Mouse (Mus musculus): ENCODE data around the gene Npnt.

The Npnt gene

GRCm38 (mm10) chr3:132886419-132887050 lies 63.6 kb downstream of the Npnt start:
- DNase-seq = no peak

GRCm38 (mm10) chr3:132884459-132884858 lies 65.6 kb downstream of the Npnt start:
- DNase-seq = no peak

GRCm38 (mm10) chr3:132883256-132883655 lies 66.8 kb downstream of the Npnt start:
- DNase-seq = no peak

- no peak for DNase-seq
These were observed 69.3 kb downstream of the Npnt start for GRCm38 (mm10) chr3:132880826-132881225.

- DNase-seq = no peak
These were observed 69.7 kb downstream of the Npnt start for GRCm38 (mm10) chr3:132880361-132880760.

DNA sequence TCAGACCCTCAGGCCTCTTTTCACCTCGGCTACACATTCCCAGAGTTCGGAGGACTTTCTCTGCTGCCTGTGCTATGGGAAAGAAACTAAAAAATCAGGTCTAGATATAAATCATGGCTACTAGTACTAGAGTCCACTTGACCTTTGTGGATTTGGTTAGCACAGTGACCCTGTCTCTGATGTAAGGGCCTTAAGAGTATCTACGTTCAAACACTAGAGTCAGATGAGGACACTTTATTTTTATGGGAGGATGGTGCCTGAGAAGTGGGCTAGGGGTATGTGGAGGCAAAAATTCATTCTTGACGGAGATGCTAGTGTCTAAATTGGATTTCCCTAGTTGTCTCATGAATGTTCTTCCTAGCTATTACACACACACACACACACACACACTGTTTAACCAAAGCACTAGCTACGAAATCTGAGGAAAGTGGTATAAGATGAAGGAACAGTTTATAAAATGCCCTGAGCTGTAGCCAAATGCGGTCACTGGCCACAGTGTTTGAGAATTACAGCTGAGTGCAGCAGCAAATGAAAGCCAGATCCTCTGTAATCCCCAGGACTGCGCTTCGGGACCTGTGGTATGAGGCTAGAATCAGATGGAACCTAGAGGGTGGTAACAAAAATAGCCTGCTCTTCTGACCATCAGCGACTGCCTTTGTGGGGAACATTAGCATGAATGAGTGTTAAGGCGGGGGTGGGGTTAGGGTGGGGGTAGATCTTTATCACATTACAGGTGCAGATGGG lies 73.0 kb downstream of the Npnt start:
- DNase-seq = no peak

DNA sequence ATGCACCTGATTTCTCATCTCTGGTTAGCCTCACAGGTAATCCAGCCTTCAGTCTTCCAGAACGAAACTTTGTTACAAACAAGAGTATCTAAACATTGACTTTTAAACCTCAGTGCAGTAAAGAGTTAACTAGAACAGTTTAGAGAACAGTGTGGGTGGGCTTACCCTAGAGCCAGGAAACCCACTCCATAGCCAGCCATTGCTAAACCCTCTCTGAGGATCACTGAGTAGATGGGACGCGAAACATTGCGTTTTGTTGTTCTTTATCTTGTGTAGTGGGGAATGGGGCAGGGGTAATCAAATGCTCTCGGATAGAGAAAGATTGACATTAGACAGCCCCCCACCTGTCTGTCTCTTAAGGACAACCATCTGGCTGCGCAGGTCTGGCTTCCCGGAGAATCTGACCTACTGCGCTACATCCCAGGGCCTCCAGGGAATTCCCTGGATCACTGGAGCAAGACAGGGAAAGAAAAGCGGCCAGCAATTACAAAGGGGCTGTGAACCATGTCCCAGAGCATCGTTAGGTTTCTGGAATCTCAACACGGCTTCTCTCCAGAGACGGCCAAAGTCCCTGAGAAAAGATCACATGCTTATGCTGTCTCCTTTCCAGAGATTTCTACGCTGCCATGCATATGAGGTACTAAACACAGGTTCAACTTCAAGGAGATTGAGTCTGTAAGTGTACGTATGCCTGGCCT lies 73.9 kb downstream of the Npnt start:
- DNase-seq = no peak

DNA sequence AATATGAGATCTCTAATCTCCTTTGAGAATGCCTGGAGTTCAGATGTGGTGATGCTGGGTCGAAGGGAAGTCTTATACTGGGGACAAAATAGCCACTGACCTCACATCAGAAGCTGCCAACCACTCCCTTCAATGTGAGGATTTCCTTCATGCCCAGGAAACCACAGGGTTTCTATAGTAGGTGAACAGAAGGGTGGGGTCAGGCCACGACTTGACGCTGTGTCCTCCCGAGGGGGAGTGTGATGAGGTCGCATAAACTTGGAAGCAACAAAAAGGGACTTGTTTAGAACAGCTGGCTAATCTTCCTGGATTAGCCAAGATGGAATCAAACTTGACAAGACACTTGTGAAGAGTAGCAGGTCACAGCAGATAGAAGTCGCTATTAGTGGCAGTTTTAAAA lies 76.8 kb downstream of the Npnt start:
- DNase-seq = no peak

DNA sequence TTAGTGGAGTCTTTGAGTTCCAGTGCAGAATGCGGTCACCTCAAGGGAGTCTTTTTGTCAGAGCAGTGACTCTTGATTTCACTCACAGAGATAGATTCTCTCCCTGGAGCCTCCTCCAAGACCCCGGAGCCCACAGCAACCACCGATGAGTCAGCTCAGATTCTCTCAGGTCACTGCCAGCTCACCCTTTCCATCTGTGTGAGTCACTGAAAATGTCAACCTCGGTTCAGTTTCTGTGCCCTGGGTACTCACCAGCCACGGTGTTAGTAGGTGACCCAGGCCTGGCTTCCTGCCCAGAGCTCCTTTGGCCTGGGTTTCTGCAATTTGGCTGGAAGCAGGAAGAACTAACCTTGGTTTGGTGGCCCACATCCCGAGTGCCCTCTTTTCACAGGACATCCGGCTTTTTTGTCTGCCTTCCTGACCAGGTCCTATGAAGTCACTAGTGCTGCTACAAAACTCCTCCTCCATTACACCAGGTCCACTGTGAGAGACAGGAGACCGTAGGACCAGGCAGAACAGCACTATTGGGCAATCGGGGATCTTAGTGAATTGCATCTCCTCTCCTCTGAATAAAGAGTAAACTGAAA lies 78.7 kb downstream of the Npnt start:
- DNase-seq = peak; percentile 8

DNA sequence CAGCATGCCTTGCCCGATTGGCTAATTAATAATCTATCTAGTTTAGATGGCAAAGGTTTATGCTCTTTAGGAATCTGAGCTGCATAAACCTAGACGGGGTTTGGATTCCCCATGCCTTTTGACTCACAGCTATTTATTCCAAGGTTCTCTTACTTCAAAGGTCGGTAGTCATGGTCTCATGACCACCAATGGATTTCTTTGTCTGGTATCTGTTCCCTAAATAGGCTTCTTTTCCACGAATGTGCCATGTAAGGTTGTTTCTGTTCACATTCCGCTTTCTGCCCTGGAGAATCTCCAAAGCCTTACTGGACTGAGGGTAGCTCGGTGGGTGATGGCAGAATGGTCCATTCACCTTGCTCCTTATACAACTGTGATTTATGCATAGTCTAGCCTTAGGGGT lies 80.0 kb downstream of the Npnt start:
- no peak for DNase-seq

DNA sequence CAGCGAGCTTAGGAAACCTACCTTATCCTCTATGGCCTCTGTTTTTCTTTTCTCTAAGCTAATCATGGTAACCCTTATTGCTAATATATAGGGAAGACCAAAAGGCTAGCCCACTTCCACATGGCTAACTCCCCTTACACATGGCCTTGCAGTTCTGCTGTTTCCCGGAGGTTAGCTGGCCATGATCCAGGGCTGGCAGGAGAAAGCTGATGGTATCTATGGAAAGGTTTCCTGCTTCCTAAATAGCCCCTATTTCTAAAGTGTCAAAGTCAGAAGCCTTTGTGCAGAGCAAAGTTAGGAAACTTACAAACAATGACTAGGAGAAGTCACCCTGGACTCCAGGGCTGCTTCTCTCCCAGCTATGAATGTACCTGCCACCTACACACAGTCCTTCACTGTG lies 81.3 kb downstream of the Npnt start:
- DNase-seq = no peak

GRCm38 (mm10) chr3:132866984-132867383 lies 83.1 kb downstream of the Npnt start:
- DNase-seq = no peak

- DNase-seq = no peak
These were observed 84.5 kb downstream of the Npnt start for GRCm38 (mm10) chr3:132865596-132865995.

GRCm38 (mm10) chr3:132864986-132865385 lies 85.1 kb downstream of the Npnt start:
- no peak for DNase-seq

DNA sequence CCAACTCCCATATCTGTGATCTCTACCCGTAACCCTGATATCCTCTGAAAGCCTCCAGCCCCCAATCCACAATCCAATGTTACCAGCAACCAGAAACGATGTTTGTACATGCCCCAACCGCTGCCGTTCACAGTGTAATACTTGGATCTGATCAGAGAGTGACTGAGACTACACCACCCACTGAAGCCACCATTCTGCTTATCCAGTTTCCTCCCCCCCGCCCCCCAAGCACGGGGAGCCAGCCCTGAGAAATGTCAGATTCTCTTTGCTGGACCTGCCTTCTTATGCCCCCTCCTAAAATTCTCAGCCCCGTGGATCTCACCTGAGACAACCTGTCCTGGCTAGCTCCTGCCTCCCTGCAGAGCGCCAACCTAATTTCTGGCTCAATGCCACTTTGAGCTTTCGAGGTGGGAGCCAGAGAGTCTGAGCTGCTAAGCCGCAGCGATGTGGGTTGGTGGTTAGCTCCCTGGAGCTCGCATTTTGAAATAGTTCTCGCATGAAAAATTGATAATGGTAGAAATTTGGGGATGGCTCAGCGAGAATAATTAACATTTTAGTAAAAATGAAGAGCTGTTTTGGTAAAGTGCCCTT lies 85.7 kb downstream of the Npnt start:
- no peak for DNase-seq

GRCm38 (mm10) chr3:132863843-132864242 lies 86.2 kb downstream of the Npnt start:
- DNase-seq = no peak

DNA sequence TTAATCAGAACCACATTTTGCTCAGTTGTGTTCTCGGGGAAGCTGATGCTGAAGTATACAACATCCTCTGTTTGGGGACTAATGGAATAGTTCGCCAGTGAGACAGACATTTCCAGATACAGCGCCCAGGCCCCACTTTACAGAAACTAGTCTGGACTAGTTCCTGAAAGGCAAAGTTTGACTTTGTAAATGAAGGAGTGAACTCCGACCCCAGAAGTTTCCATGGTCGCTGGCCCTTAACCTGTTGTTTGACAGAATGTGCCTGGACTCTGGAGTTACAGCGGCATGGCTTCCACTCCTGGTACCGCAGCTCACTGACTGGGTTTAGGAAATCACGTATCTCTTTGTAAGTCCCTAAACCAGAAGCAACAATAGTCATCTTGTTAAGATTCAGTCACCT lies 89.3 kb downstream of the Npnt start:
- no peak for DNase-seq

GRCm38 (mm10) chr3:132859573-132859972 lies 90.5 kb downstream of the Npnt start:
- no peak for DNase-seq

GRCm38 (mm10) chr3:132858849-132859248 lies 91.2 kb downstream of the Npnt start:
- no peak for DNase-seq

- no peak for DNase-seq
These were observed 93.4 kb downstream of the Npnt start for GRCm38 (mm10) chr3:132856651-132857050.

DNA sequence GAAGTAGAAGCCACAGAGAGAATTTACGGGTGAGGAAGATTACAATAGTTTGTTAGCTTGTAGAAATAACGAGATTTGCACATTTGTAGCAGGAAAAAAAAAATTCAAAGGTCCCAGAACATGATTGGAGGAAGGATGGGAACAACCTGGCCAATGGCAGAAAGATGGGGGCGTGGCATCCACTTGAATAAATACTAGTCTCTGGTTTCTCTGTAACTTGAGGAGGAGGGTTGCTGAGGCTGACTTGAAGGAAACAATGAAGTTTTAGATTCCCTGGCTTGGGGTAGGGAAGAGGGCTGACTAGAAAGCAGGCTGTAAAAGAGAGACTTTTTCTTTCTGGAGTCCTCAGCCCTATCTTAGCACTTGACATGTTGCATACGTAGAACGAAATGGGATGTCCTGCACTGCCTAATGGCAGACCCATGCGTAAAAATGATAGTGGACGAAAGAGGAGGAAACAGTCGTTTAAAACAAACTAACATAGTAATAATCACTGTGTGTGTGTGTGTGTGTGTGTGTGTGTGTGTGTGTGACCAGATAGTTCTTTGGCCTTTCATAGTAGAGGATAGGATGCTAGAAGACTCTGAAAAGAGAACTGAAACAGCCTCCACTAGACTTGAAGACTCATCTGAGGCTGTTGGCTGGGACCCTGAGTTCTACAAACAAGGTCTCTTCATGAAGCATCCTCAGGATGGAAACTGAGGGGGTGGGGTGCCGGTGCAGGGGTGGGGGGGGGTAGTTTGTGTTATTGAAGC lies 94.5 kb downstream of the Npnt start:
- DNase-seq = no peak

- DNase-seq = no peak
These were observed 95.8 kb downstream of the Npnt start for GRCm38 (mm10) chr3:132854271-132854670.
